Mouse (Mus musculus) adrenal gland, adult (tissue): ENCODE measurements at regions not wholly inside any gene's neighbourhood (a gene's known extent, or its start where the extent isn't known, plus 50 kb on each side); places are given as distances from the start of the nearest gene placed in this dataset.

Source experiments
- DNase-seq, 2 experiments: peaks; one replicate each; pipeline ENCODE4 v3.0.0; 2022 to 2023; ENCODE audit warnings: low spot score in 1 of 2; ENCODE audit not compliant: inconsistent age in 2 of 2

DNA sequence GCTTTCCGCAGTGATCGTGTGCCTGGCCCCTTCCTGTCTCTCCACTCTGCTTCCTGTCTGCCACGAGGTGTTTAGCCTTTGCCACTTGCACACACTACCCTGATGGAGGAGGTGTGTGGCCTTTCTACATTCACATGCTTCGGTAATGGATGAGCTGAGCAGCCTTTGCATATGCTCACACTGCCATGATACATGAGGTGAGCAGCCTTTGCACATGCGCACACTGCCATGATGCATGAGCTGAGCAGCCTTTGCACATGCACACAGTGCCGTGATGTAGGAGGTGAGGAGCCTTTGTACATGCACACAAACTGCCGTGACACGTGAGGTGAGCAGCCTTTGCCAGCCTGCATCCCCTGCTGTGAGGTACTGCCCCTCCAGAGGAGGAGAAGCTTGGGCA lies 58.3 kb downstream of the Erv3 start:
- DNase-seq = no peak

GRCm38 (mm10) chr2:131800126-131800894 lies 59.2 kb downstream of the Erv3 start:
- peak in 1 of 2 experiments; percentile 66 for DNase-seq

- DNase-seq = peak in 1 of 2 experiments; percentile 17
Measured at GRCm38 (mm10) chr2:131799486-131799885, 60.1 kb downstream of the Erv3 start.

DNA sequence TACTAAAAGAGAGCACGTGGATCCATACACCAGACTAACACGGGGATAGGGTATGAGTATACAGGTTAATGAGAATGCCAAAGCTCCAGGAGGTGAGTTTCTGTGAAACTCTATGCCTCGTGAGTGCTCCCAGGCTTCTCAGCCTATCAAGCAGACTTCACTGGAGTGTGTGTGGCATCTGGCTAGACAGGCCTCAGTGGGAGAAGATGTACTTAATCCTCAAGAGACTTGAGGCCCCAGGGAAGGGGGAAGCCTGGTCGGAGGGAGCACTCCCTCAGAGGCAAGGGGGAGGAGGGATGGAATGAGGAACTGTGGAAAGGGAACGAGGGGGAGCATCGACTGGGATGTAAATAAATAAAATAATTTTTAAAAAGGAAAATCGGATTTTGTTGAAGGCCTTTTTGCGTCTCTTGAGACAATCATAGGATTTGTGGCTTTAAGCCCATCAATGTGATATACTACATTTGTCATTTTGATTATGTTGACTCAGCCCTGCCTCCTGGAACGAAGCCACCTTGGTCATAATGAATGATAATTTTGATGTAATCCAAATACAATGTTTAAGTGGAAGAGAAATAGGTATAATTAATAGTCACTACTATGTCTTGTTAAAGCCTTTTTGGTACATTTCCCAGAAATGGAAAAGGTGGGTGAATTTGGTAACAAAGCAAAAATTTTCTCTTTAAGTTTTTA lies 62.4 kb downstream of the Erv3 start:
- peak; percentile 40 to 81 for DNase-seq

- DNase-seq = no peak
Measured at GRCm38 (mm10) chr2:131775381-131775780, 84.2 kb downstream of the Erv3 start.

DNA sequence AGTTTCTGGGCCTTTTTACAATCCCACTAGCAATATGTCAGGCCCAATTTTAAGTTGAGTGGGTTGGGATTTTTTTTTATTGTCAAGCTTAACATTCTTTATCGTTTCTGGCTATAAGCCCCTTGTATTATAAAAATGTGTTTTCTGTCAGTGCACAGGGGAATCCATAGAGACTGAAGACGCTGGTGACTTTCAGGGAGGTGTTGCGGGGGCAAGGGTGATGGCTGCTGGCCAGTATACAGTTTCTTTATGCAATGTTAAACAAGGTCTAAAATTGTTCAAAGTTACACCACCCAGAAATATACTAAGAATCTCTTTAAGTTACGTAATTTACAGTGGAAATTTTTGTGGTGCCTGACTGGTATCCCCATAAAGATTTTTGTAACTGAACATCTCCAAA lies 85.9 kb downstream of the Erv3 start:
- no peak for DNase-seq

DNA sequence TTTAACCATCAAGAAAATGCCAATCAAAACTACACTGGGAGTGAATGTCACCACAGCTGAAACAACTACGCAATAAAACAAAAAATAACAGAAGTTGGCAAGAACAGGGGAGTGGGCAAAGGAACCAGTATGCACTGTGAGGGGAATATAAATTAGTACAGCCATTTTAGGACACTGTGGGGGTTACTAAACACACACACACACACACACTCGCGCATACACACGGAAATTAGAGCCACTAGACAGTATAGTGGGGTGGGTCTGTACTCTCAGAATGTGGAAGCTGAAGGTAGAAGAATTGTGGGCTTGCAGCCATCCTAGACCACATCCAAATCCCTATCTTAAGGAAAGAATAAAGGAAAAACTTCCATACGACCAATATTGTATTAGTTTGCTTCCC lies 87.4 kb downstream of the Erv3 start:
- no peak for DNase-seq

DNA sequence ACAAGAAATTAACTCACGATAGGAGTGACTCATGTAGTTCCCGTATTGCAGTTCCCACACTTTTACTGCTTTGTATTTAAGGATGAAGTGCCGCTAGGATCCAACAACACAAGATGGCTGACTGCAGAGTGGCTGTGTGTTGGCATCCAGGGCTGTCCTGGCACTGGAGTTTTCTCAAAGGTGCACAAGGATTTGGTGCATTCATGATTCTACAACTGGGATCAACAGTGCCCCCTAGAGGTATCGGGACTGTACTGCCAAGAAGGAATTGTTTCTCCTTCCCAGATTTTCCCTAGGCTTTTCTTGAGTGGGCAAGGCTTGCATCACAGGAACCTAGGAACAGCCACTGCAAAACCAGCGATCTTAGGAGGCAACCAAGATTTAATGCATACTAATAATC lies 88.7 kb downstream of the Erv3 start:
- DNase-seq = peak; percentile 73 to 90

GRCm38 (mm10) chr2:131769656-131770210 lies 89.8 kb downstream of the Erv3 start:
- DNase-seq = no peak

GRCm38 (mm10) chr2:131766500-131766899 lies 93.0 kb downstream of the Erv3 start:
- no peak for DNase-seq

- DNase-seq = peak in 1 of 2 experiments; percentile 72
Measured at GRCm38 (mm10) chr2:131761507-131761906, 98.0 kb downstream of the Erv3 start.

- peak in 1 of 2 experiments; percentile 64 for DNase-seq
Measured at GRCm38 (mm10) chr2:131757183-131757903, 102.2 kb downstream of the Erv3 start.

DNA sequence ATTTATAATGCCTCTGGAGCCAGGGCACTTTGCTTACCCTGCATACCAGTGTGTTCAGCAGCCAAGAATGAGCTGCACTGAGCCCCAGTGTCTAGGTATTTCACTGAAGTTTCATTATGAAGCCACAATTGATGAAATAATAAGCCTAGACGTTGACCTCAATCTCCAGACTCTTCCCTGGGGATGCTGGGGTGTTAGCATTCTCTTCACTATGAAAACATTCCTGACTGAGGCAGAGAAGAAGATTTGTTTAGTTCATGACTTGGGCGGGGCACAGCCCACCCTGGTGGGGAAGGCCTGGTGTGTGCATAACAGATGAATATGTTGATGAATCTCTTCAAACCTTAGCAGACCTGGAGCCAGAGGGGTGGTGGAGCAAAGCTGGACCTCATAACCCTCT lies 104.4 kb downstream of the Erv3 start:
- DNase-seq = peak in 1 of 2 experiments; percentile 49

DNA sequence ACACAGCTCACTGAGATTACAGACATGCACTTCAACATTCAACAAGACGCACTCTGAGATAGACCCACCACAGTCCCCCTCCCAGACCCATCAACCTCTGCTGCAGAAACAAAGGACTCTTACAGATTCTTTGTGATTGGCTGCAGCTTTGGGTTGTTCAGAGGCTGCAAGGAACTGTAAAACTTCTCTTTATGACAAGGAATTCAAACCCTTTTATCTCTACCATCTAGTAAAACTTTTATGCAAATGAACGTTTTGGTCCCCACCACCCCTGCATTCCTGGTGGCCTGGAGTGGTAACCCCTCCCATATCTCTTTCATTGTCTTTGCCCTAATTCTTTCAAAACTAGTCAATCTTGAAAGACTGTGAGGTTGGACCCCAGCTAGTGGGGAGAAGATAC lies 106.1 kb downstream of the Erv3 start:
- DNase-seq = no peak

DNA sequence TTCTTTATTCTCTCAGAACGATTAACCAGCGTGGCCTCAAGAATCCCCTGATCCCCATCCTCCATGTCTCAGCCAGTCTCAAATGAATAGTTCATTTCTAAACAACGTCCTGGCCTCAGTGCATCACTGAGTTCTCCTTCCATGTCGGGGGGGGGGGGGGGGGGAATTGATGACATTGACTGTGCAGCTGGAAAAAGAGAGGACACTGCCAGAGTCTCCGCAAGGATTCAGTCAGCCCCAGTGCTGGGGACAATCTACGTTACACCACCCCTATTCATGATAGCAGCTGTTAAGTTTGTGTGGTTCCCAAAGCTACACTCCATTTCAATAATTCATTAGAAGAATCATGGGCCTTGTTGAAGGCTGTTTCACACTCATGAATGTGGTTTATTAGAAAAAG lies 108.9 kb downstream of the Erv3 start:
- no peak for DNase-seq

GRCm38 (mm10) chr2:131750206-131750605 lies 109.3 kb downstream of the Erv3 start:
- DNase-seq = no peak

GRCm38 (mm10) chr2:131749746-131750145 lies 109.8 kb downstream of the Erv3 start:
- DNase-seq = no peak

GRCm38 (mm10) chr2:131748791-131749190 lies 110.8 kb downstream of the Erv3 start:
- no peak for DNase-seq

DNA sequence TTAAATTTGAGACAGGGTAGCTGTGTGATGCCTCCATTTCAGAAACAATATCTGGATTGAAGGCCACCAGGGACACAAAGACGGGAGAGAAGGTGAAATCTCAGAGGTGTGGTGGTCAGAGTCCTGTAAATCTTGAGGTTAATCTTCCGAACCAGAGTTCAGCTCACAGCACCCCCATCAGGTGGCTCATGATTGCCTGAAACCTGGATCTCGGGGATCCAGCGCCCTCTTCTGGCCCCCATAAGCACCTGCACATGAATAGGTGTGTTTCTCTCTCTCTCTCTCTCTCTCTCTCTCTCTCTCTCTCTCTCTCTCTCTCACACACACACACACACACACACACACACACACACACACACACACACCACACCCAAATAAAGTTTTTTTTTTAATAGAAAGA lies 111.8 kb downstream of the Erv3 start:
- no peak for DNase-seq

- peak; percentile 87 to 93 for DNase-seq
Measured at GRCm38 (mm10) chr2:131745381-131745895, 114.1 kb downstream of the Erv3 start.

DNA sequence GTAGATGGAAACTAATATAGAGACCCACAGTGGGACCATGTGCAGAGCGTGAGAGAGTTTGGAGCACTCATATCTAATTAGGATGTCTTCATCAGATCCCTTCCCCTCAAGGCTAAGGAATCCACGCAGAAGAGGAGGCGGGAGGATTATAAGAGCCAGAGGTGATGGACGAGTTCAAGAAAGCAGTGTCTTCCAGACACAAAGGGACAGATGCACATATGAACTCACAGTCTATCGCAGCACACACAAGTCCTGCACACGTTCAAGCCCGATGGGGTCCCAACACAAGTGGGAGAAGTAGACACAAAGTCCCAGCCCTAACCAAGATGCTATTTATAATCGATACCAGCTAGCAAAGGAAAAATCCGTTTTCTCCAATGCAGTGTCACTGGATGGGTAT lies 114.6 kb downstream of the Erv3 start:
- peak in 1 of 2 experiments; percentile 53 for DNase-seq
